Mouse (Mus musculus): ENCODE results near the gene Serp2.

Gene Serp2

GRCm38 (mm10) chr14:76556852-76557208 is at the start of gene Serp2:
Serp2 (minus strand) TSS chr14:76556889.
- DNase-seq = no peak

- no peak for DNase-seq
Measured at GRCm38 (mm10) chr14:76605931-76606534, 49.3 kb upstream of the Serp2 start.

GRCm38 (mm10) chr14:76604012-76604411 is 47.3 kb upstream of the Serp2 start:
- DNase-seq = no peak

GRCm38 (mm10) chr14:76601654-76602053 is 45.0 kb upstream of the Serp2 start:
- peak; percentile 52 for DNase-seq

GRCm38 (mm10) chr14:76600391-76600790 is 43.7 kb upstream of the Serp2 start:
- DNase-seq = no peak

- DNase-seq = no peak
Measured at GRCm38 (mm10) chr14:76599706-76600105, 43.0 kb upstream of the Serp2 start.

GRCm38 (mm10) chr14:76598518-76599216 is 42.0 kb upstream of the Serp2 start:
- peak; percentile 65 for DNase-seq

- DNase-seq = no peak
Measured at GRCm38 (mm10) chr14:76597751-76598150, 41.1 kb upstream of the Serp2 start.

- DNase-seq = no peak
Measured at GRCm38 (mm10) chr14:76595048-76595859, 38.6 kb upstream of the Serp2 start.

GRCm38 (mm10) chr14:76594351-76594885 is 37.7 kb upstream of the Serp2 start:
- no peak for DNase-seq

- no peak for DNase-seq
Measured at GRCm38 (mm10) chr14:76593630-76594193, 37.0 kb upstream of the Serp2 start.

- DNase-seq = no peak
Measured at GRCm38 (mm10) chr14:76592721-76593120, 36.0 kb upstream of the Serp2 start.

- no peak for DNase-seq
Measured at GRCm38 (mm10) chr14:76592090-76592489, 35.4 kb upstream of the Serp2 start.

GRCm38 (mm10) chr14:76590134-76590533 is 33.4 kb upstream of the Serp2 start:
- no peak for DNase-seq

GRCm38 (mm10) chr14:76589671-76590070 is 33.0 kb upstream of the Serp2 start:
- DNase-seq = no peak

- no peak for DNase-seq
Measured at GRCm38 (mm10) chr14:76585831-76586405, 29.2 kb upstream of the Serp2 start.

- DNase-seq = no peak
Measured at GRCm38 (mm10) chr14:76583985-76584384, 27.3 kb upstream of the Serp2 start.

GRCm38 (mm10) chr14:76581974-76582922 is 25.6 kb upstream of the Serp2 start:
- DNase-seq = no peak

- DNase-seq = no peak
Measured at GRCm38 (mm10) chr14:76579660-76580061, 23.0 kb upstream of the Serp2 start.

- no peak for DNase-seq
Measured at GRCm38 (mm10) chr14:76577840-76578239, 21.2 kb upstream of the Serp2 start.

GRCm38 (mm10) chr14:76570292-76570691 is 13.6 kb upstream of the Serp2 start:
- DNase-seq = no peak
